Mouse (Mus musculus): Measurements from ENCODE around the gene Fbxo46.
"Not testable (repeated sequence)": the region's sequence is repeated elsewhere in the genome, so short reads cannot be mapped to it uniquely, and the experiment has no call there.

Fbxo46 gene

GRCm38 (mm10) chr7:19131324-19131848 lies 11.7 kb downstream of the Fbxo46 start:
- peak; percentile 94 for DNase-seq (ENCODE audit: extremely low read depth, low read depth, low spot score)

GRCm38 (mm10) chr7:19136168-19136567 lies 16.5 kb downstream of the Fbxo46 start:
- DNase-seq (ENCODE audit: extremely low read depth, low read depth, low spot score), result no peak

- no peak for DNase-seq (ENCODE audit: extremely low read depth, low read depth, low spot score)
These were observed 17.1 kb downstream of the Fbxo46 start for GRCm38 (mm10) chr7:19136673-19137334.

GRCm38 (mm10) chr7:19137380-19137779 lies 17.7 kb downstream of the Fbxo46 start:
- DNase-seq (ENCODE audit: extremely low read depth, low read depth, low spot score), result no peak

GRCm38 (mm10) chr7:19146793-19147192 lies 27.1 kb downstream of the Fbxo46 start:
- no peak for DNase-seq (ENCODE audit: extremely low read depth, low read depth, low spot score)

- no peak for DNase-seq (ENCODE audit: extremely low read depth, low read depth, low spot score)
These were observed 27.9 kb downstream of the Fbxo46 start for GRCm38 (mm10) chr7:19147497-19148045.

- DNase-seq (ENCODE audit: extremely low read depth, low read depth, low spot score), result no peak
These were observed 28.7 kb downstream of the Fbxo46 start for GRCm38 (mm10) chr7:19148180-19148874.

- peak; percentile 98 for DNase-seq (ENCODE audit: extremely low read depth, low read depth, low spot score)
These were observed 29.3 kb downstream of the Fbxo46 start, which contains the start of gene Qpctl for GRCm38 (mm10) chr7:19148875-19149541. Gene Qpctl, minus strand, starts transcription at chr7:19149291.

GRCm38 (mm10) chr7:19149626-19150025 lies 30.0 kb downstream of the Fbxo46 start, which contains the start of gene Snrpd2:
Gene Snrpd2, plus strand, starts transcription at chr7:19149722.
- DNase-seq (ENCODE audit: extremely low read depth, low read depth, low spot score), result peak; percentile 47

- not testable (repeated sequence) for DNase-seq (ENCODE audit: extremely low read depth, low read depth, low spot score)
These were observed 31.5 kb downstream of the Fbxo46 start for GRCm38 (mm10) chr7:19151121-19151520.

GRCm38 (mm10) chr7:19154796-19155195 lies 35.1 kb downstream of the Fbxo46 start:
- DNase-seq (ENCODE audit: extremely low read depth, low read depth, low spot score), result no peak

GRCm38 (mm10) chr7:19155825-19156475 lies 36.3 kb downstream of the Fbxo46 start:
- no peak for DNase-seq (ENCODE audit: extremely low read depth, low read depth, low spot score)

GRCm38 (mm10) chr7:19157160-19157800 lies 37.6 kb downstream of the Fbxo46 start:
- DNase-seq (ENCODE audit: extremely low read depth, low read depth, low spot score), result no peak

GRCm38 (mm10) chr7:19158601-19159000 lies 38.9 kb downstream of the Fbxo46 start:
- DNase-seq (ENCODE audit: extremely low read depth, low read depth, low spot score), result no peak

- DNase-seq (ENCODE audit: extremely low read depth, low read depth, low spot score), result no peak
These were observed 39.8 kb downstream of the Fbxo46 start for GRCm38 (mm10) chr7:19159411-19159810.

GRCm38 (mm10) chr7:19160115-19160514 lies 40.5 kb downstream of the Fbxo46 start:
- DNase-seq (ENCODE audit: extremely low read depth, low read depth, low spot score), result no peak

GRCm38 (mm10) chr7:19162928-19163327 lies 43.3 kb downstream of the Fbxo46 start:
- DNase-seq (ENCODE audit: extremely low read depth, low read depth, low spot score), result no peak

- DNase-seq (ENCODE audit: extremely low read depth, low read depth, low spot score), result no peak
These were observed 44.1 kb downstream of the Fbxo46 start for GRCm38 (mm10) chr7:19163752-19164151.

GRCm38 (mm10) chr7:19164189-19164588 lies 44.5 kb downstream of the Fbxo46 start:
- DNase-seq (ENCODE audit: extremely low read depth, low read depth, low spot score), result no peak

- DNase-seq (ENCODE audit: extremely low read depth, low read depth, low spot score), result no peak
These were observed 45.3 kb downstream of the Fbxo46 start for GRCm38 (mm10) chr7:19164978-19165377.

All from fat pad, adult 2 months (tissue).